Mouse (Mus musculus) liver, embryonic 14 days (tissue): ENCODE results near the gene Arf4. TPM values are rescaled to one million over a fixed set of nuclear protein-coding genes. Genes with fewer than 3 reads are reported as not detected.

Experiments
- polyA plus RNA-seq: library from polyadenylated mRNA; depleted of rRNA; stranded (reverse); fragments of >200 nt; gene quantifications from 2 replicates; pipeline ENCODE4 v1.2.3, GENCODE M21; 2012; rRNA removed

Gene Arf4
- polyA plus RNA-seq = 47.3 and 55.9 TPM in 2 replicates

DNA sequence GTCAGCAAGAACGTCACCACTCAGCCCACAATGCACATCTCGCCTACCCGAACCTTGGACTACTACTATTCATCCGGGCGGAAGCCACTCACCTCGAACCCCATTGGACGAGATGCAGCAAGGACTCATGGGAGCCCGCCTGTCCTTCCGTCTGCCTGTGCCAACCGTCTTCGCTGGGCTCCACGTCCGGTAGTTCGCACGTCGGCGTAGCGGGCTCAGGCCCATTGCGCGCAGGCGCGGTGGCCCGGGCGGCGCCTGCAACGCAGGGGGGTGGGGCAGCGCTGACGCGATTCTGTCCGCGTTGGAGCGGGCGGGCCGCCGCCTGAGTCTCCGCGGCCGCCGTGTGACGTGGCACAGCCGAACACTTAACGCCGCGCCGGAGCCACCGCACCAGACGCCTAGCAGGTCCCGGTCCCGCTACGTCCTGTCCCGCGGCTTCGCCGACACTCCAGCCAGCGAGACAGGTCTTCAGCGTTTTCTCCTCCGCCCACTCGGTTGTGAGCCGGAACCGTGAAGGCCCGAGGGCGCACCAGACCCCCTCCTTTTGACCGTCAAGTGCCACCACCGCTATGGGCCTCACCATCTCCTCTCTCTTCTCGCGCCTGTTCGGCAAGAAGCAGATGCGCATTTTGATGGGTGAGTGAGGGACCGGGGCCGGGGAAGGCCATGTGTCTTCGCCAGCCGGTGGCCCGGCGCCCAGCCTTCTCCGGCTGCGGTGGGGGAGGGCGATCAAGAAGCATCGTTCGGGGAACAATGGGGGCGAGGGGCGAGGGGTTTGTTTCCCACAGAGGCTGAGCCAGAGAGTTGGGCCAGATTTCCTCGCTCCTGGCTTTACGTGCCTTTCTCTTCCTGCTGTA lies at the start of gene Arf4:
TSS of gene Arf4 (plus strand) at position 224 of the 857 bp plus-strand sequence.

DNA sequence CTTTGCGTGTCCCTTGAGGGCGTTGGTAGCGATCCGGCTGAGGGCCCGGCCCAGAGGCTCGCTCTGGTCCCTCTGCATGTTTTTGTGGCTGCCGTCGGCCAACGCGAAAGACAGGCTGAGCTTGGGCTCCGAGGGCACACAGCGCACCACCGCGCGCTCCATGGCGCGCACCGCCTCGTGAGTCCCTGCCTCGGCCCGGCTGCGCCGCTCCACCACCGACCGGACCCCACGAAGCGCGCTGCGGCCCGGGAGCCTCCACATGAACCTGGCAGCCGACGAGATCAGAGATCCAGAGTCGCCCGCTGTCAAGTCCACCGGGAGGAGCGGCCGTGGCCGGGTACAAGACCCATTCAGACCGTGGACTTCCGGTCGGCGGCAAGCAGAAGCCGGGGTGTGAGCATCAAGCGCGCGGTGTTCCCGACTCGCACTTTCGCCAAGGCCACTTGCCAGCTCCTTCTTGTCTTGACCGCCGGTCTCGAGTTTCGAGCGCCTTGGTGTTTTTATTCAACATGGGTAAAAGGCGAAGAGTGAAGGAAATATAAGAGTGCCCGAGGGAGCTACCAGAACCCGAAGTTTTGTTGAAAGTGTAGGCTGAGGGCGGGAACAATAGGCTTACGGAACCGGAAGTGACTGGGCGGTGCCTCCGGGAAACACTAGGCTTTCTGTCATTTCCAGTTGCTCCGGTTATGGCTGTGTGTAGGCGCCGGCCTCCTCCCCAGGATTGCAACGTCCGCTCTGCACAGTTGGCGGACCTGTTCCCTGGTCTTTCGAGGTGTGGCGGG lies 31.6 kb downstream of the Arf4 start, which contains the start of gene Pde12:
TSS of gene Pde12 (minus strand) at position 592 of the 782 bp plus-strand sequence.

DNA sequence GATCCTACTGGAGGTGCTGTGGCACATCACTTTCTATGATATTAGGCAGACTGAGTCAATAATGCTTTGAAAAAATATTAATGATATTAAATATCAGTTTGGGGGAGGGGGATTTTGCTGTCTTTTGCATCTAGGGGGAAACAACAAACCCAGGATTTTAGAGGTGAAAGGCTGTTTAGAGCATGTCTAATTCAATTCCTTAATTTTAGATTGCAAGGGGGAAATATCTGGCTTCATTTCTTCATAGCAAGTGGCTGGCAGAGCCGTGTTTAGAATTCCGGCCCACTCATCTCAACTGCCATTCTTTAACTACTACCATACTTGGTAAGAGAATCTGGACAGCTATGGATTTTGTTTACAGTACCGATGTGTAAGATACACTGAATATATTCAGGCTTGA lies 55.1 kb downstream of the Arf4 start, which contains the start of gene Dnah12:
TSS of gene Dnah12 (plus strand) at position 301 of the 400 bp plus-strand sequence.

Other genes with a start within 250 kb of the Arf4 start
- gene Slmap, start 103.1 kb upstream of the Arf4 start, polyA plus RNA-seq = 11.8 and 13.1 TPM in 2 replicates
- gene Dennd6a, start 64.2 kb upstream of the Arf4 start, polyA plus RNA-seq = 5.5 and 6.3 TPM in 2 replicates
- 3.2 and 3.9 TPM in 2 replicates for gene Pde12, start 31.8 kb downstream of the Arf4 start, polyA plus RNA-seq
- gene Dnah12, start 55.2 kb downstream of the Arf4 start, polyA plus RNA-seq = 0.01 TPM in 2 replicates